ENCODE assay signal across 9 mouse cellular contexts in the genomic region with DNA sequence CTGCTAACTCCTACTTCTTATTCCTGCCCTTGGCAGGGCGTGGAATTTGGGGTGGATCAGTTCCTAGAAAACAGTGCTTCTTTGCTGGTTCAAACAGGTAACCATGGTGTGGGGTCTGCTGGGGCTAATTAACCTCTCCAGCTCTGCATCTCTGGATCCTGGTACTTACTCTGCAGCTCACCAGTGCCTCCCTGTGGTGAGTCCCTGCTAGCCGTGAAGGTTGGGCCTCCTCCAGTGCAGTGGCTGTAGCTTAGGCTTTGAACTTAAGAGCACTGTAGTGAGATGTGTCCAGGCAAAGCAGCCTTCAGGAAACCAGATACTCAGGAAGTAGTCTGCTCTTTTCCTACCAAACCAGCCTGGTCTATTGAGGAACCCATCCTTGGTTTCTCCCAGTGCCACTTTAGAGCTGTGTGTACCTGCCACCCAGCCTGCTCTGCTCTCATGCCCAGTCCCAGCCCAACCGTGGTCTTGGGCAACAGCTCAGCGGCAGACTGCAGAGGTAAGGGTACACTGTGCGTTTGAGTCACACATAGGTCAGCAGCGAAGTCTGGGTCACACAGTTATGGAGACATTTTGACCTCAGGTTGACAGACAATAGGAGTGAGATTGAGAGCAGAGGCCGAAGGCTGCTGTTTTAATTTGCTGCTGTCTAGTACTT.
DNase-seq lines count a peak whose midpoint lies in the region; ATAC-seq and TF ChIP-seq lines count a peak whose summit lies in the region.
"Had no signal": no experiment of that assay in that cellular context is flagged by ENCODE, and none has a peak within 500 bp of the region (broad histone marks: within the 10 kb centered on the region; RNA-seq: fewer than 3 reads in every experiment).

No protein-coding gene starts in this region.

- no peak overlapping the region for H3K4me2 ChIP-seq in intestine, postnatal 0 days (replicated peaks; ENCODE audit: low read depth)
- H3K4me2 ChIP-seq in midbrain, embryonic 11.5 days, result no peak overlapping the region

- TF ChIP-seq CTCF in intestine, postnatal 0 days (IDR thresholded peaks at IDR 0.05; ENCODE audit: low read depth), result peak; percentile 92

- H3K27ac ChIP-seq in intestine, postnatal 0 days (ENCODE audit: low read depth, low read length), result no peak overlapping the region
- H3K27ac ChIP-seq in midbrain, embryonic 11.5 days (ENCODE audit: low read depth, low read length), result no peak overlapping the region

- intact Hi-C loops in left cerebral cortex, postnatal 25 days (cut with DNase I), result loop anchor here (2.0 to 10.0 kb wide), 3 partner anchors 49 to 359 kb away; partner anchors contain the start of genes Il20ra and Map3k5

- no peaks in the 10 kb centered on the region for H3K4me1 ChIP-seq in intestine, postnatal 0 days (replicated peaks; ENCODE audit: control insufficient read depth, insufficient read depth, low read length)
- no peaks in the 10 kb centered on the region for H3K4me1 ChIP-seq in midbrain, embryonic 11.5 days (ENCODE audit: control insufficient read depth, insufficient read depth, low read length)

- H3K9me3 ChIP-seq in intestine, postnatal 0 days (ENCODE audit: control insufficient read depth), result no peaks in the 10 kb centered on the region
- H3K9me3 ChIP-seq in midbrain, embryonic 11.5 days (ENCODE audit: control insufficient read depth, low read length), result no peaks in the 10 kb centered on the region

- H3K36me3 ChIP-seq in intestine, postnatal 0 days (ENCODE audit: control insufficient read depth, insufficient read depth), result no peaks in the 10 kb centered on the region
- no peaks in the 10 kb centered on the region for H3K36me3 ChIP-seq in midbrain, embryonic 11.5 days (ENCODE audit: control insufficient read depth, insufficient read depth, low read length)

- H3K27me3 ChIP-seq in intestine, postnatal 0 days (replicated peaks; ENCODE audit: control insufficient read depth, insufficient read depth, low read length), result no peaks in the 10 kb centered on the region
- no peaks in the 10 kb centered on the region for H3K27me3 ChIP-seq in midbrain, embryonic 11.5 days (ENCODE audit: control insufficient read depth, insufficient read depth, low read length)

- peak; percentile 29 to 64 for DNase-seq in cerebellum, postnatal 4 days (ENCODE audit: low spot score in 2 of 2)
- peak; percentile 72 for DNase-seq in gastrocnemius, postnatal 10 days
- DNase-seq in left cerebral cortex, postnatal 25 days (ENCODE audit: low spot score in 2 of 2), result peak; percentile 65 to 78
- DNase-seq in midbrain, embryonic 11.5 days (ENCODE audit: low spot score, missing footprints), result peak; percentile 87
- peak; percentile 75 for DNase-seq in right cerebral cortex, postnatal 4 days

- H3K9ac ChIP-seq in intestine, postnatal 0 days (ENCODE audit: low read depth, low read length), result no peak overlapping the region
- H3K9ac ChIP-seq in midbrain, embryonic 11.5 days (ENCODE audit: low read length), result no peak overlapping the region

- WGBS in intestine, postnatal 0 days, result 68% methylated on average over 7 of the region's 7 CpGs
- 67% methylated on average over 7 of the region's 7 CpGs for WGBS in midbrain, embryonic 11.5 days

- no peak overlapping the region for H3K4me3 ChIP-seq in intestine, postnatal 0 days (ENCODE audit: low read depth, low read length)
- H3K4me3 ChIP-seq in midbrain, embryonic 11.5 days (ENCODE audit: low read depth, low read length), result no peak overlapping the region
- H3K4me3 ChIP-seq: myocyte had no signal

- peak; percentile 74 for ATAC-seq in activated CD4-positive, CD25-positive, alpha-beta regulatory T cell, adult 4 months
- peak; percentile 19; the same call in 1 of the 2 replicates for ATAC-seq in intestine, postnatal 0 days
- ATAC-seq in midbrain, embryonic 11.5 days (ENCODE audit: low FRiP score), result peak; percentile 77
- no peak for ATAC-seq in erythroid progenitor cell, adult 5-6 weeks (replicated peaks; ENCODE audit: low FRiP score, poor library complexity, severe bottlenecking)
